Mouse (Mus musculus) common myeloid progenitor, adult 5-6 weeks (primary cell): ENCODE measurements around the gene Clps. TPM values are rescaled to one million over a fixed set of nuclear protein-coding genes. Genes with fewer than 3 reads are reported as not detected.
A peak's percentile ranks its signal among the peaks of the same experiment; 100 is the strongest.
"Not testable (repeated sequence)": the region's sequence is repeated elsewhere in the genome, so short reads cannot be mapped to it uniquely, and the experiment has no call there.

Experiments
- ATAC-seq: replicated peaks from 2 replicates; pipeline ENCODE4 v1.8.0; 2016; ENCODE audit warnings: low read depth, mild to moderate bottlenecking, moderate TSS enrichment, inconsistent platforms; ENCODE audit not compliant: poor library complexity, severe bottlenecking
- total RNA-seq: library from RNA; stranded (forward); fragments of 200-1000, 187-1606 nt; gene quantifications from 2 replicates; pipeline ENCODE4 v1.2.3, GENCODE M21; 2017

The Clps gene
- total RNA-seq, 1 experiment from 2014 or later = not detected

DNA sequence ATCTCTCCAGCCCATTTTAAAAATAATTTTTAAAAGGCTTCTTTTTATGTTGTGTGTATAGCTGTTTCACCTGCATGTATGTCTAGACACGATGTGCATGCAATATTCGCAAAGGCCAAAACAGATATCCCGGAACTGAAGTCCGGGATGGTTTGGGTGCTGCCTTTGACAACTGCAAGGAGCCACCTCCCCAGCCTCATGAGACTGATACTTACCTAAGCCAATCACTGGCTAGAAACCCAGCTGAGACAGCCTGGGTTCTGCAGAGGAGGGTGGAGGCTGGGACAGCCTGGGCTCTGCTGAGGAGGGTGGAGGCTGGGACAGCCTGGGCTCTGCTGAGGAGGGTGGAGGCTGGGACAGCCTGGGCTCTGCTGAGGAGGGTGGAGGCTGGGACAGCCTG is 6.5 kb downstream of the Clps start:
- not testable (repeated sequence) for ATAC-seq

DNA sequence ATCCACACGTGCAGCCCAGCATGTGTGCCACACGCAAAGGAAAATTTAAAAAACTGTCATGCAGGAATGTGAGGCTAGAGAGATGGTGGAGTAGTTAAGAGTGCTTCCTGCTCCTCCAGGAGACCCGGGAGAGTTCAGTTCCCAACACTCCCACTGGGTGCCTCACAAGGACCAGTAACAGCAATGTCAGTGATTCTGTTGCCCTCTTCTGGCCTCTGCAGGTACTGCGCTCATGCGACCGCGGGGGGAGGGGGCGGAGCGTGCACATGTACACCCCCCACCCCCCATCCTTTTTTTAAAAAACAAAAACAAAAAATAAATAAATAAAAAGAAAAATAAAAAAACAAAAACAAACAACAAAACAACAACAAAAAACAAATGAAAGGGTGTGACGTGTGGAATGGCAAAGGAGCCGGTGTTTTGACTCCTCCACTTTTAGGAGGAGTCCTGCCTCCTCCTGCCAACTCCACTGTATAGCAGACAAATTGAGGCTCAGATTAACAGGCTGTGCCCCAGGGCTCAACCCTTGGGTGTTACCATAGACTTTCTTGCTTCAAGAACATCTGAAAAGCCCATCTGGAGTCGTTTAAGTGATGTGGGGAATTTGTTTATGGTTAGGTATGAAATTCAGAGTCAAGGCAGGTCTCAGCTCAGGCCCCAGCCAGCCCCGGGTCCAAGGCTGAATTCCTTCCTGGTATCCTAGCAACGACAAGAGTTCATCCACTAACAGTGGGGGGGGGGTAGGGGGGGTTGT is 7.3 kb downstream of the Clps start:
- ATAC-seq = peak; percentile 76

DNA sequence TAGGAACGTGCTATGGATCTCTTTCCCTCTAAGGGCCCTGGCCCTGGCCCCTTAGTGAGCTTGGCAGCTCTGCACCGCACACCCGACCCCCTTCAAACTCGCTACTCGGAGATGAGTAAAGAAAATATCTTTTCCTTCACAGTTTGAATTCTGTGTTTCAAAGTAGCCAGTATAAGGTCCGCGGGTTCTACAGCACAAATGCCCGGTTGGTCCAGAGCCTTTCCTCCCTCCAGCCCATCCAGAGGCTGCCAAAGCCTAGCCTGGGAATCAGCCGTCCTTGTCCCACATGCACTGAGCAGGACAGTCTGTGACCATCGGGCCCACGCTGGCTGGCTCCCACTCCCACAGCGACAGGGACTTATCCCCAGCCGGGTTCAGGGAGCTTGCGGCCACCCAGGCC is 11.5 kb downstream of the Clps start, which contains the start of gene Clpsl2:
TSS of gene Clpsl2 (plus strand) at position 301 of the 400 bp plus-strand sequence.
- no peak for ATAC-seq

DNA sequence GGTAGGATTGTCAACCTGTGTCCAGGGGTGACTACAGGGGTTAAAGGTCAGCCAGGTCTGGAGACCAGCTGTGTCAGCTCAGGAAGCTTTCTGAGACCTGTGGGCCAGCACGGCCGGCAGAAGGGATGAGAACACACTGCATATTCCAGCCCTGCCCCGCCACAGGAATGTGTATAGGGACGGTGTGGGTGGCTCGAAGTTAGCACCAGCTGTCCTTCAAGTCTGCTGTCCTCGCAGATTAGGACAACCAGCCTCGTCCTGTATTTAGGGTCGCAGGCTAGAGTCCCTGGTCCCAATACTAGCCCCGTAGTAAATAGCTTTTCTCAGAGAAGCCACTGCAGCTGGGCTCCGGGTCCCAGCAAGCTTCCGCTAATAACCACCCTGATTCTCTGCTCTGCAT is 12.0 kb downstream of the Clps start:
- no peak for ATAC-seq

DNA sequence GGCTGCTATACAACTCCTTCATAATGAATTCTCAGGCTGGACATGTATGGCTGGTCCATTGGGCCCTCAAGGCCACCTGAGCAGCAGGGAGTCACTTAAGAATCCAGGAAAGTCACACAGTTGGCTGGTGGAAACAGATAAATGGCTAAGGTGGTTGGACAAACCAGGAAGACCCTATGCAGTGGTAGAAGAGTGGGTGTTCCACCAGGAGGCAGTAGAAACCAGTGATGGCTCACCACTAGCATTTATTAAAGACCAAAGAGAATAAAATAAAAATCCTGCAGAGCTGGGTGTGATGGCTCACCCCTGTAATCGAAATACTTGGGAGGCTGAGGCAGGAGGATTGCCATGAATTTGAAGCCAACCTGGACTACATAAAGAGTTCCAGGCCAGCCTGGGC is 13.6 kb downstream of the Clps start:
- no peak for ATAC-seq

DNA sequence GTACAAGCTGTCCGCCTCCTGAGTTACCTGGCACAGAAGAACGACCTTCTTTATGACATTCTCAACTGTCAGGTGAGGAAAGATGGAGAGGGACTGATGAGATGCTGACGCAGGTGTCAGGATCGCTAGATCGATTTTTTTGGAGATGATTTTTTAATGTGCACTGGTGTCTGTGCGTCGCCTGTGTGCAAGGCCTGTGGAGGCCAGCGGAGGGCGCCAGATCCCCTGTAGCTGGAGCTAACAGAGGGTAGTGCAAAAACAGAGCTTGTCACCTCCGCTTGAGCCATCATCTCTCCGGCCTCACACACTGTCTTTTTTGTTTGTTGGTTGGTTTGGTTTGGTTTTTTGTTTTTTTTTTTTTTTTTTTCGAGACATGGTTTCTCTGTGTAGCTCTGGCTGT is 22.7 kb downstream of the Clps start:
- ATAC-seq = no peak

DNA sequence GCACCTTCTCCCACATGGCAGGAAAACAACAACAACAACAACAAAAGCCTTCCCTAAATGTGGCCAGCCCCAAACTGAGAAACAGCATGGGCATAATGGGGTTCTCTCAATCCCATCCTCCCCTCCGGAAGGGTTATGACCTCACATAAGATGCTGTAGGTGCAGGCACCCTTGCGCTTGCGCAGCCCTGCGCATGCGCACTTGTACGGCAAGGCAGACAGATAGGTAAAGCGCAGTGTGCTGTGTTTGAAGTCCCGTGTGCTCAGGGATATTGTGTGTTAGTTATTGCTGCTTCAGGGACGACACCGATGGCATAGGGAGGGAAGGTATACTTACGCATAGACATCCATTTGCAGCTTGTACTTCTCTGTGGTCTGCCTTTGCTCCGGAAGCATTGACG is 27.2 kb downstream of the Clps start:
- no peak for ATAC-seq

DNA sequence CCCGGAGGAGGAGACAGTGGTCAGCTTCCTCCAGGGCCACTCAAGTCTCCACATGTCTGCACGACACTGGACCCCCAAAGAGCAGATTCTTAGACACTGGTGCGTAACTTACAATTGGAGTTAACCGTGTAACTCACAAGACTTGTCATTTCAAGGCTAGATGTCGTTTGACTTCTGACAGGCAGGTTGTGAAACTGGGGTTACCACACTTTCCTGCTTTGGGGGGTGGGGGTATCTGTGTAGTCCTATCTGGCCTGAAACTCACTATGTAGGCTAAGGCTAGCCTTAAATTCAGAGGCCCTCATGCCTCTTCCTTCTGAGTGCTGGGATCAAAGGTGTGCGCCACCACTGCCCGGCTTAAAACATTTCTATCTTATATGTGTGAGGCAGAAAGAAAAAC is 28.0 kb downstream of the Clps start:
- ATAC-seq = no peak

DNA sequence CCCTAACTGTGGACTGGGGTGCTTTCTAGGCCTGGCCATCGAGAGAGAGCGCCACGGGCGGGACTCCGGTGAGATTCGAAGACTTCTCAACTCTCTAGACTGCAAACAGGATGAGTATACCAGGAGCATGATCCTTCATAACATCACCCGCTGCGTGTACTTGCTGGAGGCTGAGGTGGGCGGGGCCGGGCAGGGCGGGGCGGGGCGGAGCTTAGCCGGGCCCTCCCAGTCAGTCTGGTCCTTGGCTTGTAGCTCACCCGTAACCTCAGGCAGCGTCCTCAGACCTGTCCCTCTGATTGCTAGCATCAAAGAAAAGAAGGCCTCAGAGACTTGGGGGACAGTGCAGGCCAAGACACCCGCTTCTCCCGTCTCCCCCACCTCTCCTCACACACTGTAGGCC is 28.6 kb downstream of the Clps start:
- no peak for ATAC-seq

DNA sequence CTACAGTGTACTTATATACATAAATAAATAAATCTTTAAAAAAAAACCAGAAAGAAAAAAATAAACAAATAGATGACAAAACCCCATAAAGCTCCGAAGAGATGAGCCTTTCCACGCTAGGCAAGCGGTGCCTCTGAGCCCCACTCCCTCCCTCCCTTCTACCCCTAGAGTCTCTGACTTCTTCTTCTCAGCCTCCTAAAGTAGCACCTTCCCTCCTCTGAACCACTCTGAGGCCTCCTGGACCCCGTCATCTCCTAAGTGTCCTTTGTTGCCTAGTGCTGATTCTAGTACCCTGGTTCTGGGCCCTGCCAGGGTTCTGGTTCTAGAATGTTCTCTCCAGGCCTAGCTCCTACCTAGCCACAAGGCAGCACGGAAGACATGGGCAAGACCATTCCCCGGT is 30.1 kb downstream of the Clps start, which contains the start of gene Armc12:
TSS of gene Armc12 (plus strand) at position 301 of the 400 bp plus-strand sequence.
- no peak for ATAC-seq

DNA sequence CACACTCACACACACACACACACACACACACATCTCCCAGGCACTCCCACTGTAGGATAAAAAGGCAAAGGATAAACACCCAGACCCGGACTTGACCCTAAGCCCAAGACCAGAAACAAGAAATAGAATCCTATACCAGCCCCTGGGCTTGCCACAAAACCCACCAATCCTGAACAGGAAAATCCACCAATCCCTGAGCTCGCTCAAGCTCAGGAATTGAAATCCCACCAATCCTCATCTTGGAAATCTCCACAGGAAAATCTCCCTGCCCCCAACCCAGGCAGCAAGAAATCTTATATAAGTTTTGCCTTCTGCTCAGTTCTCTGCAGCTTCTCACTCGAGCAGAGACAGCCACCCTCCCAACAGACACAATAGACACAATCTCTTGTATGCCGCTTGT is 31.4 kb downstream of the Clps start:
- no peak for ATAC-seq

DNA sequence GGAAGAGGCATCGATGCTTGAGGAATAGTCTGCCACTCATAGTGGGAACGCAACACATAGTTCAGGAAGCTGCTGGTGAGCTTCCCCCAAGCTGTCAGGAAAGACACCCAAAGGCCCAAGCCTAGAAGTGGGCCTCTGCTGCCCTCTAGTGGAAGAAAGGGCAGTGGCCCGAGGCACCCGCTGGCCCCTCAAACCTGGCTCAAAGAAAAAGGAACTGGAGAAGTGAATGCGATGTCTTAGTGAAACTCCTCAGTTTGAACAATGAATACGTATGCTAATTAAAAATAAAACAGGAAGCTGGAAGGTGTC is 32.6 kb downstream of the Clps start:
- peak; percentile 73 for ATAC-seq

DNA sequence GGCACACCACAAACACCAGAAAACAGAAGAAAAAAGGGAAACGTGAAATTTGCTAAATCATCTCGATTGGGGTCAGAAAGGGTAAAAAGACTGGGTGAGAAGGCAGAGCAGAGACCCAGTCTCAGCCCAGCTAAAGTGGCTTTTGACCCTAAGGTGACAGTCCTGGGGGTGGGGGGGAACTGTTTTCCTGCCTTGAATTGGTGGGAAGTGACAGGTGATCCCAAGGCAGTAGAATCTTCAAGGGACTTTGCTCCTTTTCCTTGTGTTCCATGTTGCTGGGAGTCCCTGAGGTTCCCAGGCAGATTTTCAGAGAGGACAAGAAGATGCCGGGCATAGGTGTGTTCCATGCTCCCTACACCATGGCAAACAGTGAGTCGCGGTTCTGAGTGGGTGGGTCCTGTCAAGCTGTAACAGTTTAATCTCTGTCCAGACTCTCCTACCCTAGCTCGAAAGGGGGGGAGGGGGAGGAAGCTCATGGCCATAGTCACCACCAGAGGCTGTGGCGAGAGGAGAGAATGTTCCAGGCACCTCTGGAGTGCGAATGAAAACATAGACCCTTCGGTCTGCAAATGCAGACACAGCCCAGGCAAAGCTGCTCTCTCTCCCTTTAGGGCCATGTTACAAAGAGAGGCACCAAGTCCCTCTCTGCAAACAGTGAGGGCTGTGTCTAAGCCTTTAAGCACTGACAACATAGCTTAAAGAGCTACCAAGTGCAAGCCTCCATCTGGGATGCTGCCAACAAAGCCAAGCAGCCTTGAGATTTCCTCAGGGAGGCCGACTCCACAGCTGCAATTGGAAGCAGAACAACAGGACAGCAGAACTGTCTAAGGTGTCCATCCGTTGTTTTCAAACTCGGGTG is 33.2 kb downstream of the Clps start:
- no peak for ATAC-seq

DNA sequence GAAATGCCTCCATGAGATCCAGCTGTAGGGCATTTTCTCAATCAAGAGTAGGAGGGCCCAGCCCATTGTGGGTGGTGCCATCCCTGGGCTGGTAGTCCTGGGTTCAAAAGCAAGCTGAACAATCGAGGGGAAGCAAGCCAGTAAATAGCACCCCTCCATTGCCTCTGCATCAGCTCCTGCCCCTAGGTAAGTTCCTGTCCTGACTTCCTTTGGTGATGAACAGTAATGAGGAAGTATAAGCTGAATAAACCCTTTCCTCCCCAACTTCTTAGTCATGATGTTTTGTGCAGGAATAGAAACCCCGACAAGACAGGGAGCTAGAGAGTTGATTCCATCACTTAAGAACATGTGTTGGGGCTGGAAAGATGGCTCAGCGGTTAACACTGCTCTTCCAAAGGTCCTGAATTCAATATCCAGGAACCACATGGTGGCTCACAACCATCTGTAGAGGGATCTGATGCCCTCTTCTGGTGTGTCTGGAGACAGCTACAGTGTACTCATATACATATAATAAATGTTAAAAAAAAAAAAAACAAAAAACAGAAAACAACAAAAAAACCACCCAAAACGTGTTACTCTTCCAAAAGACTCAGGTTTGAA is 35.6 kb downstream of the Clps start:
- ATAC-seq = no peak

DNA sequence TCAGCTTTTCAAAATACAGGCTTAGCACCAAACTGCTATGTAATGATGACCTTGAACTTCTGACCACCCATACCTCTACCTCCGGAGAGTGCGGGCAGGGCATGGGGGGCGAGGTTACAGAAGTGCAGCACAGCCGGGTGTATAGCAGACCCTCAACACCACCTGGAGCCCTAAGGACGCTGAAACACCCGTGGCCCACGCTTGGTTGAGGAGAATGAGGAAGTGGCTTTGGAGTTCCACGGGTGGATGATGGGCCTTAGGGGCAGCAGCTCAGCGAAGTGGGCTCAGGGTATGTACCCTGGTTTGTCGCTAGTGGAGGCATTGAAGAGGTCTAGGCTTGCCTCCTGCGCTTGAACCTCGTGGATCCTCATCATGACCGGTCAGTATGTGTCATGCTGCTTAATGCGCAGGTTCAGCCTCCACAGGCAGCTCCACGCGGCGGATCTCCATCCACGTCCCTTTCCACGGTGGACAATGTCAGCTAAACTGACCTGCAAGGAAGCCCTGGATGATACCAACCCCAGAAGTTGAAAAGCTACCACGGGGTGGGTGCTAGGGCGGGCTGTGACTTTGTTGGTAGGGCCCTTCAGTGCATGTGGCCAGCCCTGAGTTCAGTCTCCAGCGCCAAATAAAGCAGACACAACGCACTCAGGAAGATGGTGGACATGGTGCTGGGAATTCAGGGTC is 36.4 kb downstream of the Clps start:
- ATAC-seq = no peak

DNA sequence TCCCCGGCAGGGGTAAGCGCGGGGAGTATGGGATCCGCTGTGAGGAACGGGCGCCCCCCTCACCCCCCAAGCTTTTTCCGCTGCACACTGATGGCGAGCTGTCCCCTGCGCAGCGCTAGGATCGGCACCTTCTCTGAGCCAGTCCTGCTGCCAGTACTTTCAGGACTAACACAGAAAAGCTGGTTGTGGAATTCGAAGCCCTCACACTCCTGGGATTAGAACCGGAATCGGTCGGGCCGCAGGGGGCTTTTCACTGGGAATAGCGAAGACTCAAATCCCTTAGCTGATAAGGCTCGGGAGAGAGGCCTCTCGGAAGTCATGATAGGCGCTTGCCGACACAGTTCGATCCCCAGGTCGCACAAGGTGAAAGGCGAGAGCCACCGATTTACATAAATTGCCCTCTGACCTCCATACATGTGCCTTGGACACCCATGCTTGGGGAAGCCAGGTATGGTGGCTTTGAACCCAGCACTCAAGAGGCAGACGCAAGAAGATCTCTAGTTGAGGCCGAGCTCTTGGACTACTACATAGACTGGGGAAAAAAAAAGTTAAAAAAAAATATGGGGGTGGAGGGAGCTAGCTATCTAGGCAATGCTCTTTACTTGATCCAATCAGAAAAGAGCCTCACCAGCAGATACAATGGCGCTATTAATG is 37.1 kb downstream of the Clps start:
- ATAC-seq = no peak

DNA sequence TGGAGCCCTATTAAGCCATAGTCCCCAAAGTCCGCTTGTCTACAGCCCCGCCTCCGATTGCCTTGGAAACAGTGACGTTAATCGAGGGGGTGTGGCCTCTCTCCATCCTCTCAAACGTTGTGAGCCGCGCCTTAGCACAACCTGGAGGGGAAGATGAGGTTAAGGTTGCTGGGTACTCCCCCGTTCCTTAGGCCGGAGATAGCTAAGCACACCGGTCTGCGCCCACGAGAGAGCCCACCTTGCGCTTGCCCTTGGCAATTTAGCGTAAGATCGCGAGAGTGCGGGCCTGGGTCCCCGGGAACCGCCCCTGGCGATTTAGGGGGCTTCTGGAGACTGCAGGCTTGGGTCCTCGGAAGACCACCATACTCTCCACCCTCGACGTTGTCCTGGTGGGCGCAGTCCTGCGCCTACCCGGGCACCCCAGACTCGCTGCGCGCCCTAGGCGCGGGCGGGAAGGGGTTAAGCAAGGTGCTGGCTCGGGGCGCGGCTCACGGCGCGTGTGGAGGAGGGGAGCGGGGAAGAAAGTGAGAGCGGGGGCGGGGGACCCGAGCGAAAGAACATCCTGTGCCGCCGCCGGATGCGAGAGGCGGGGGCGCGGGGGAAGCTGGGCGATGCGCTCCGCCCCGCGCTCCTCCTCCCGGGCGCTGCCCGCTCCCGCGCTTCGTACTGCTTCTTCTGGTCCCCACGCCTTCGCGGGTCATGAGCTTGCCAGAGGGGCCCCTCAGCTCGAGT is 37.8 kb downstream of the Clps start:
- ATAC-seq = peak; percentile 48

DNA sequence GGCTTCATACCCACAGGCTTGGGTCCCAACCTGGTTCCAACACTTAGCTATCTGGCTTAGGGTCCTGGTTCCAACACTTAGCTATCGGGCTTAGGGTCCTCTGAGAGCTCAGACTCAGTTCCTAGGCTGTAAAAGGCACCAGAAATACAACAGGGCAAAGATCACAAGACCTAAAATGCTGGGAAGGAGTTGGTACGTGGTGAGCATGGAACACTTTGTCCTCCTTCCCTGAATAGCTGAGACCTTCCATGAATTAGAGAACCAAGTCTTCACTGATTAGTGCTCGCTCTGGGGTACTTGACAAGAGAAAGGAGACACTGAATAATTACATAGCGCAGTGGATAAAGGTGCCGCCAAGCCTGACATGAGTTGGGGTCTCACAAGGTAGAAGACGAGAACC is 38.6 kb downstream of the Clps start:
- ATAC-seq = no peak

DNA sequence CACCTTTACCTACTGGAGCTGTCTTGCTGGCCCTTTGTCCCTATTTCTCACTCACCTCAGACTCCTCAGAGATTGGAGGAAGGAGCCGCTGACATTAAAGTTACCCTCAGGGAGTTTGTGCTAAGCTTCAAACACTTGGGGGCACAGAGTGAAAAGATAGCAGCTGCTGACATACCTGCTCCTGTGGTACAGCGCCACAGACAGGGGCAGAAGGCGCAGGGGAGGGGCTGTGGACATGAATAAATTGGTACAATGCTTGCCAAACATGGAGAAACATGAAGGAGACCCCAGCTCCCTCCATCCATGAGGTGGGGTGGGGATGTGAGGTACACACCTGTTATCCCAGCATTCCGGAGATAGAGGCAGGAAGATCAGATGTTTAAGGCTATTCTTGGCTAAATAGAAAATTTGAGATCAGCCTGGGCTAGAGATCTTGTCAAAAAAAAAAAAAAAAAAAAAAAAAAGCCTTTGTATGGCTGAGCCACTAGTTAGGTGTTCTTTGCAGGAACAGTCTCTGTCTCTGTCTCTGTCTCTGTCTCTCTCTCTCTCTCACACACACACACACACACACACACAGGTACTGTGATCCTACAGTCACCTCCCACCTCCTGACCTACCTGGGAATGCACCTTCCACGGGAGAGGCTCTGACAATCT is 39.4 kb downstream of the Clps start:
- ATAC-seq = no peak
